Mouse (Mus musculus) ovary, adult 18-20 months (tissue): ENCODE results near the gene Fam76a.
"Not testable (repeated sequence)": the region's sequence is repeated elsewhere in the genome, so short reads cannot be mapped to it uniquely, and the experiment has no call there.

Experiments used
- DNase-seq: peaks from one replicate; pipeline ENCODE4 v3.0.0; 2022; ENCODE audit warnings: low spot score, mixed read lengths

The Fam76a gene

GRCm38 (mm10) chr4:132944776-132945175 is 22.4 kb upstream of the Fam76a start:
- DNase-seq = no peak

- no peak for DNase-seq
These were observed 21.7 kb upstream of the Fam76a start for GRCm38 (mm10) chr4:132944106-132944505.

- no peak for DNase-seq
These were observed 20.7 kb upstream of the Fam76a start for GRCm38 (mm10) chr4:132943088-132943487.

- DNase-seq = no peak
These were observed 18.8 kb upstream of the Fam76a start for GRCm38 (mm10) chr4:132941012-132941729.

GRCm38 (mm10) chr4:132939421-132940127 is 17.2 kb upstream of the Fam76a start:
- DNase-seq = no peak

- no peak for DNase-seq
These were observed 16.0 kb upstream of the Fam76a start for GRCm38 (mm10) chr4:132938181-132938941.

DNA sequence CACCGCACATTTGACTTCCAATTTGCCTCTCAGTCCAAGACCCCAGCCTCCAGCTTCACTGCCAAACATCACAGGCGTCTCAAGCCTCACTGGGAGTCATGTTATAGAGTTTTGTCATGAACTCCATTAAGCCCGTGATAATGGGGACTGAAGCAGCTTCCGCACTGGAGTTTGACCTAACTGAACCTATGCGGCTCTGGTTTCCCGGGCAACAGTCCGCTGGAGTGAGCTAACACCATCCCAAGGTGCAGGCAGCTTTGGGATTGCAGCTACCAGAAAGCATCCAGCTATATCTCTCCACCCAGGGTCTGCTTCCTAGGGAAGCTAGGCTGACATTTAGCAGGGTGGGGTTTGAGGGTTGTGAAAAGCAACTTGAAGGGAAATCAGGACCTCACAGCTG is 12.3 kb upstream of the Fam76a start:
- DNase-seq = no peak

DNA sequence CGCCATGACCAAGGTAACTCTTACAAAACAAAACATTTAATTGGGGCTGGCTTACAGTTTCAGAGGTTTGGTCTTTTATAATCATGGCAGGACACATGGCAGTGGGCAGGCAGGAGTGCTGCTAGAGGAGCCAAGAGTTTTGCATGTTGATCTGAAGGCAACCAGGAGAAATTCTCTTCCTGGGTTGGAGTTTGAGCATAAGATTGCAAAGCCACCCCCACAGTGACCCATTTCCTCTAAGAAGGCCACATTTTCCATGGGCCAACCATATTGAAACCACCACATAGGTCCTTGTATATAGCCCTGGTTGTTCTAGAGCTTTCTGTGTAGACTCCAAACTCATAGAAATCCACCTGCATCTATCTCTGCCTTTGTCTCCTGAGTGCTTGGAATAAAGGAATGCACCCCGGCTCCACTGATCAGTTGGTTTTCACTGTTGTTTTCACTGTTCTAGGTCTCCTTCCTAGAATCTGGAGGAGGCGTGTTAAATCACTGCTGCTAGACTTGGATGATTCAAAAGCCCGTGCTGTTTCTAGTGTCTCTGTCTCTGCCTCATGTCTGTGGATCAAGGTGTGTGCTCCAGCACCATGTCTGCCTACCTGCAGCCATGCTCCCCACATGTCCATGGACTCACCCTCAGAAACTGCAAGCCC is 10.5 kb upstream of the Fam76a start:
- no peak for DNase-seq

- DNase-seq = no peak
These were observed 8.4 kb upstream of the Fam76a start for GRCm38 (mm10) chr4:132930784-132931183.

DNA sequence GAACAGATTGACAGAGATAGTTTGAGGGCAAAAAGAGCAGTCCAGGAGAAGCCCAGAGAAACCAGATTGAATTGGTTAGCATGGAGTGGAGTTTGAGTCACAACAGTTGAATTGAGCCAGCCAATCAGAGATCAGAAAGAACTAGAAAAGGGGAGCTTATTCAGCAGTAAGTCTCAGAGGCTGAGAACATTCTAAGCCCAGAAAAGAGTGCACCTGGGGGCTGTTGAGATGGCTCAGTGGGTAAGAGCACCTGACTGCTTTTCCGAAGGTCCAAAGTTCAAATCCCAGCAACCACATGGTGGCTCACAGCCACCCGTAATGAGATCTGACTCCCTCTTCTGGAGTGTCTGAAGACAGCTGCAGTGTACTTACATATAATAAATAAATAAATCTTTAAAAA is 4.2 kb upstream of the Fam76a start:
- not testable (repeated sequence) for DNase-seq

DNA sequence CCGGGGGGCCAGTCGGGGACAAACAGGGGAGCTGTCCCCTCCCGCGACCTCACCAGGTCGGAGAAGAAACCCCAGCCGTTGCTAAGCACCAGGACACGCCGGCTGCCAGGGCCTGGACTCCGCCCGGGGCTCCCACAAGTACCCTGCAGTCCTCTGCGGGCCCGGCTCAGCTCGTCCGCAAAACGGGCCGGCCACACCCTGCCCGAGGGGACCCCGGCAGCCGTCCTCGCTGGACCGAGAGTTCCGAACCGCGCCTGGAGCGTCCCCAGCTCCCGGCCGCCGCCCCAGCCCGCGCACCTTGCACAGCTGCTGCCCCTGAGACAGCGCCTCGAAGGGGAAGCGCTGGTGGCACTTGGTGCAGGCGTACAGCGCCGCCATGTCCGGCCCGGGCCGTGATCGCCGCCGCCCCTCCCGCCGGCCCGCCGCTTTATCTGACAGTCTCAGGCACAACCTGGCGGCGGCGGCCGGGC is 262 bp downstream of the Fam76a start:
- DNase-seq = no peak

- no peak for DNase-seq
These were observed 870 bp downstream of the Fam76a start for GRCm38 (mm10) chr4:132921488-132921887.

DNA sequence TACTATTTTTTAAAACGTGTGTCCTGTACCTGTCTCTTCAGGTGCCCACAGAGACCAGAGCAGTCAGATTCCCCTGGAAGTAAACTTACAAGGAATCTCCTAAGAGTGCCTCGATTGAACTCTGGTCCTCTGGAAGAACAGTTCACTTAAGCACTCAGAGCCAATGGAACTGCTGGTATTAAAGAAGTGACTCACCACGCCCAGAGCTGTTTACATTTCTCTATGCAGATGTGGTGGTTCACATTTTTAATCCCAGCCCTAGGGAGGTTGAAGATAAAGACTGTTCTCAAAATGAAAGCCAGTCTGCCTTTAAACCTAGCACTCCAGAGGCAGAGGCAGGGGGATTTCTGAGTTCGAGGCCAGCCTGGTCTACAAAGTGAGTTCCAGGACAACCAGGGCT is 2.2 kb downstream of the Fam76a start:
- DNase-seq = no peak

GRCm38 (mm10) chr4:132918493-132918892 is 3.9 kb downstream of the Fam76a start:
- not testable (repeated sequence) for DNase-seq

GRCm38 (mm10) chr4:132912156-132912555 is 10.2 kb downstream of the Fam76a start:
- no peak for DNase-seq

DNA sequence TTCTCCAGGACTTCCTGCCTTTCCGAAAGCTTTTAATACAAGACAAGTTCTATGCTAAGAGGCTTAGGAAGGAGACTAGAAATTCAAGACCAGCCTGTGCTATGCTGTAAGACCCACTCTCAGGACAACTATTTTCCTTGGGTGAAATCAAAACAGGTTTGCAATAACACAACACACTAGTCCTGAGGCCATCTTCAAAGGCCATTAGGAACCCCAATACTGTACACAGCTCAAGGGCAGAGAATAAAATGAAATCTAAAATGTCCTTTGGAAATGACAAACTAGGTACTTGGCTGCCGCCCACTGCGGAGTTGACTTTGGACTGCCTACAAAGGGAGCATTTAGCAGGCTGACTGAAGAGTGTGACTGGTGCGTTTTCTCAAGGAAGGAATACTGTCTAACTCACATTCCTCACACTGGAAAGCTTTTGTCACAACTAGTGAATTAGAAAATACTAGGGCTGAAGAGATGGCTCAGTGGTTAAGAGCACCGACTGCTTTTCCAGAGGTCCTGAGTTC is 16.5 kb downstream of the Fam76a start:
- DNase-seq = no peak

GRCm38 (mm10) chr4:132904765-132905309 is 17.5 kb downstream of the Fam76a start:
- DNase-seq = no peak

DNA sequence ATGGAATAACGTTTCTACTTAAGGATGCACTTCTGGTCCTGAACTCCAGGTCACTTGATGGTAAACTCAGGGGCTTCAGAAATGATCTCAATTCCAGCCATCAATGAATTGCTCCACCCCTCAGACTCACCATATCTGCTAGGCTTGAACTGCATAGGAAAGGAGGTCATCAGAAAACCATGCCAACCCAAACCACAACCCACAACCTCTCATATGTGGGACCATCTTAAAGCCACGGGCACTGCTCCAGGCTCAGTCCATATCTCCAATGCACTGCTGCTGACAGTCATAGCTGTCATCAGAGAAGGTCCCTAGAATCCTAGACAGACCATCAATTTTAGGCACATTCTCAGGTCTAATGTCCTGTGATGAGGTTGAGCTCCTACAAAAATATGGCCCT is 18.3 kb downstream of the Fam76a start:
- DNase-seq = no peak

DNA sequence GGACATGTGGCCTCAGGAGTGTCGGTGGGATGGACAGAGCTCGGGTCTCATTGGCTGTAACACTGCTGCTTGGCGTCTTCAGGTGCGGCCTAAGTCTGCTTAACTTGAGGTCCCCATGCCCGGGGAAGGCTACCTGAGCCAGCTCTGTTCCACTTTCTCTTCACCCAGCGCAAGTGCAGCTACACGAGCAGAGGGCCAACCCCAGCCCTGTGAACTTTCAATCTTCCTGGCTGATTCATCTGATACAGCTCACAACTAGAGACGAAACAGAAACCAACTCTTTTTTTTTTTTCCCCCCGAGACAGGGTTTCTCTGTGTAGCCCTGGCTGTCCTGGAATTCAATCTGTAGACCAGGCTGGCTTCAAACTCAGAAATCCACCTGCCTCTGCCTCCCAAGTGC is 24.2 kb downstream of the Fam76a start:
- no peak for DNase-seq

DNA sequence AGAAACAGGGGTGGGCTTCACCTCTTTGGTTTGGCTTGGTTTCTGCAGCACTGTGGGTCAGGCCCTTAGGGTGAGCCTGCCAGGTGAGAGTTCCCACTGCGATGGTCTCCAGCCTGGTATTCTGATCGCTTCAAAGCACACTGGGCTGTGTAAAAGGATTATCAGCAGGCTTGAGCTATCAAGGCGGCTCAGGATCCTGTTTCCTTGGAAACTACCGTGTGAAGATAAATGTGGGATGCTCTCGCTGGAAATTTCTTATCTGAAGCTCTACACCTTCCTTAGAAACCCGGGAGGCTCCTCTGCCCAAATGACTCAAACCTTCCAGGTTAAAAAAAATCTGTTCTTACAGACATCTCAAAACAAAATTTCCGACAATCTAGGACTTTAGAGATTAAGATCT is 28.0 kb downstream of the Fam76a start:
- no peak for DNase-seq

- DNase-seq = no peak
These were observed 37.4 kb downstream of the Fam76a start for GRCm38 (mm10) chr4:132884844-132885374.
